Mouse (Mus musculus): ENCODE data around the gene Cherp.

DNA sequence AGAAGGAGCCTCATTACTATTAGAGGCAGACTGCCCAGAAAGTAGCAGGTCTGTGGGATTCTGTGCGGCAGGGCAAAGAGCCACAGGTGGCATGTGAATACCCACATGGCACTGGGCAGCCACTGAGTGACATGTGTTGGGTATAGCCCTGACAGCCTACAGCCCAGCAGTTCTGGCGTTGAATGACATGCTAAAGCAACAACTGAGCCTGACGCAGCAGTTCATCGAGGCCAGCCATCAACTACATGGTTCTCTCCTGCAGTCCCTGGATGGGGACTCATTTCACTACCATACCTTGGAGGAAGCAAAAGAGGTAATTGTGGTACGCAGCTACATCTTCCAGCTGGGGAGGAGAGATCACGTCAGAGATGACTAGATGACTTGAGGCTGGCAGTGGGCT, 16.6 kb downstream of the Cherp start:
- no peak for TF ChIP-seq CTCF (conservative IDR thresholded peaks at IDR 0.05; ENCODE audit: insufficient read depth, insufficient read length, low read depth, low read length)
- TF ChIP-seq POLR2A (IDR thresholded peaks at IDR 0.05; ENCODE audit: low read depth, low read length) = no peak

Data from kidney, adult 2 months (tissue).